Mouse (Mus musculus) lung, adult 2 months (tissue): ENCODE data around the gene Med6. TPM values are rescaled to one million over a fixed set of nuclear protein-coding genes. Genes with fewer than 3 reads are reported as not detected.

ENCODE experiments used
- DNase-seq: peaks from one replicate; pipeline ENCODE4 v3.0.0; 2022
- H3K4me1 ChIP-seq: fragments of 200-500 bp; 2 replicates; pipeline ENCODE4 v1.6.1; 2011; ENCODE audit warnings: low read length; ENCODE audit not compliant: control insufficient read depth, insufficient read depth
- H3K4me3 ChIP-seq: fragments of 200-500 bp; replicated peaks from 2 replicates; pipeline ENCODE3; 2011; ENCODE audit warnings: low read depth, mild to moderate bottlenecking, control low read depth, low read length; ENCODE audit errors: extremely low read depth
- CTCF ChIP-seq: fragments of 200-500 bp; IDR thresholded peaks from 2 replicates; pipeline ENCODE4 v1.5.1; 2011; ENCODE audit warnings: mild to moderate bottlenecking, low read length, control low read depth; ENCODE audit not compliant: insufficient read depth
- POLR2A ChIP-seq: fragments of 200-500 bp; IDR thresholded peaks from 2 replicates; pipeline ENCODE4 v1.6.1; 2011; ENCODE audit warnings: low read depth, mild to moderate bottlenecking, control low read depth, low read length, borderline replicate concordance; ENCODE audit errors: extremely low read depth
- WGBS: fragments of 180-500 bp; shearing (Covaris S2); methylation state at CpG from one replicate; pipeline ENCODE4 v1.1.7; 2018; 5-methylcytosine and 5-hydroxymethylcytosine counted together
- polyA plus RNA-seq: library from polyadenylated mRNA; depleted of rRNA; stranded (reverse); fragments of >200 nt; gene quantifications from 2 replicates; pipeline ENCODE4 v1.2.3, GENCODE M21; 2012; rRNA removed

Med6 gene
- polyA plus RNA-seq = 3.7 and 8.4 TPM in 2 replicates

GRCm38 (mm10) chr12:81594902-81595671 lies at the start of gene Med6:
TSS of gene Med6 (minus strand) at chr12:81595008.
- DNase-seq = peak; percentile 90
- H3K4me3 ChIP-seq = peak within 1 kb of the TSS; percentile 89
- H3K4me1 ChIP-seq = no peaks in the 10 kb centered on the region
- 2% methylated on average over 36 of the region's 36 CpGs for WGBS
- TF ChIP-seq POLR2A (no peak), CTCF (no peak)

- 67% methylated on average over 11 of the region's 11 CpGs for WGBS
- DNase-seq = no peak
- no peak for TF ChIP-seq CTCF
- no peak for TF ChIP-seq POLR2A
- H3K4me1 ChIP-seq = no peaks in the 10 kb centered on the region
- no peak overlapping the region for H3K4me3 ChIP-seq
Measured at GRCm38 (mm10) chr12:81642361-81643082, 47.7 kb upstream of the Med6 start.

- TF ChIP-seq POLR2A (no peak), CTCF (no peak)
- no peak for DNase-seq
Measured at GRCm38 (mm10) chr12:81640656-81641055, 45.8 kb upstream of the Med6 start.

GRCm38 (mm10) chr12:81633246-81633645 lies 38.4 kb upstream of the Med6 start:
- DNase-seq = no peak
- no peak for TF ChIP-seq POLR2A
- TF ChIP-seq CTCF = no peak
- Histone ChIP-seq H3K4me1 (no peaks in the 10 kb centered on the region), H3K4me3 (no peak overlapping the region)
- 79% methylated on average over 2 of the region's 2 CpGs for WGBS

More at GRCm38 (mm10) chr12:81640656-81641055, 45.8 kb upstream of the Med6 start:
- no peak overlapping the region for H3K4me3 ChIP-seq
- 46% methylated on average over 5 of the region's 5 CpGs for WGBS
- no peaks in the 10 kb centered on the region for H3K4me1 ChIP-seq

GRCm38 (mm10) chr12:81631661-81632401 lies 37.0 kb upstream of the Med6 start:
- 3% methylated on average over 31 of the region's 31 CpGs for WGBS
- no peaks in the 10 kb centered on the region for H3K4me1 ChIP-seq
- peak; percentile 42 for DNase-seq
- H3K4me3 ChIP-seq = peak overlapping the region; percentile 56
- TF ChIP-seq CTCF (no peak), POLR2A (no peak)

GRCm38 (mm10) chr12:81630915-81631660 lies 36.3 kb upstream of the Med6 start, which contains the start of gene Ttc9:
TSS of gene Ttc9 (plus strand) at chr12:81631249.
- under 1% methylated on average over 80 of the region's 82 CpGs for WGBS
- H3K4me3 ChIP-seq = peak within 1 kb of the TSS; percentile 56
- no peak for TF ChIP-seq CTCF
- 0 out of 2 replicates have a peak, but pooled peaks have one; percentile 15 for TF ChIP-seq POLR2A
- no peaks in the 10 kb centered on the region for H3K4me1 ChIP-seq
- DNase-seq = peak; percentile 50

GRCm38 (mm10) chr12:81630520-81630914 lies 35.7 kb upstream of the Med6 start:
- WGBS = 2% methylated on average over 16 of the region's 16 CpGs
- no peak overlapping the region for H3K4me3 ChIP-seq
- peak; percentile 38 for DNase-seq
- TF ChIP-seq CTCF = no peak
- TF ChIP-seq POLR2A = no peak; the same call in 1 of the 2 replicates
- H3K4me1 ChIP-seq = no peaks in the 10 kb centered on the region

GRCm38 (mm10) chr12:81628091-81628490 lies 33.3 kb upstream of the Med6 start:
- Histone ChIP-seq H3K4me1 (no peaks in the 10 kb centered on the region), H3K4me3 (no peak overlapping the region)
- no peak for TF ChIP-seq POLR2A
- no peak for TF ChIP-seq CTCF
- no peak for DNase-seq
- WGBS = 73% methylated on average over 4 of the region's 4 CpGs
